Mouse (Mus musculus): ENCODE results near the gene Abi3.

DNA sequence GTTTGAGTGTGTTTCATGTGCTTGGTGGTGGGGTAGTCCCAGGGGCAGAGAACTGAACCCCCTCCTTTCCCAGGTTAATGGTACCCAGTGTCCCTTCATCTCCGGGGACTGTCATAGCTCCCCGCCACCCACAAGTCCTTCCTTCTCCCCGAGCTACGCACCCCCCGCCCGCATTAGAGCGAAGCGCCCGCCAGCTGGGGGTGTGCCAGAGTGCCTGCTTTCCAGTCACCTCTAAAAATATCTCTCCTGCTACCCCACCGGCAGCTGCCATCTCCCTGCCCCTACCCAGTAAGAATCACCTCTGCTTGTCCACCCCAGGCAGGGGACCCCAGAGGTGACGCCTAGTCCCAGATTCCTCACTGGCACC lies 17.4 kb downstream of the Abi3 start:
- no peak for TF ChIP-seq CTCF (IDR thresholded peaks at IDR 0.05; ENCODE audit: low read depth)
- no peak for TF ChIP-seq EP300 (optimal IDR thresholded peaks at IDR 0.05)
